Mouse (Mus musculus): ENCODE data around the gene Ttyh2.

The Ttyh2 gene

GRCm38 (mm10) chr11:114675341-114675825 is at the start of gene Ttyh2:
Gene Ttyh2 (plus strand): TSS chr11:114675431.
- DNase-seq (ENCODE audit: low read depth), result peak; percentile 62

- no peak for DNase-seq (ENCODE audit: low read depth)
These were observed 49.0 kb upstream of the Ttyh2 start for GRCm38 (mm10) chr11:114626071-114626690.

DNA sequence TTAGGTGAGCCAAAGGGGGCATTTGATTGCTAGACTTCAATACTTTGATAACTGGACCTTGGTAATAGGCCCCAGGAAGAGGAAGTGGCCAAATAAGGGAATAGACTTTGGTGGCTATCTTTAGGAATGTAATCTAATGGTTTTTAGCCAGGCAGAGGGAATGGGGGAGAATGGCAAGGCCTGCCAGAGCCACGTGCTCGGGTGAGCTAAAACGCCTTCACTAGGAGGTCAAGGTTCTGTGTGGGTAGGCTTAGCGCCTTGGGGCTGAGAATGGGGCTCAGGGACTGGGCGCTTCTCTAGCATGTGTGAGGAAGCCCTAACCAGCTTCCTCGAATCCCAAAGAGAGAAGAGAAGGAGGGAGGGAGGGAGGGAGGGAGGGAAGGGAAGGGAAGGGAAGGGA is 48.2 kb upstream of the Ttyh2 start:
- no peak for DNase-seq (ENCODE audit: low read depth)

GRCm38 (mm10) chr11:114628032-114628431 is 47.2 kb upstream of the Ttyh2 start:
- DNase-seq (ENCODE audit: low read depth), result no peak

GRCm38 (mm10) chr11:114630044-114630443 is 45.2 kb upstream of the Ttyh2 start:
- no peak for DNase-seq (ENCODE audit: low read depth)

DNA sequence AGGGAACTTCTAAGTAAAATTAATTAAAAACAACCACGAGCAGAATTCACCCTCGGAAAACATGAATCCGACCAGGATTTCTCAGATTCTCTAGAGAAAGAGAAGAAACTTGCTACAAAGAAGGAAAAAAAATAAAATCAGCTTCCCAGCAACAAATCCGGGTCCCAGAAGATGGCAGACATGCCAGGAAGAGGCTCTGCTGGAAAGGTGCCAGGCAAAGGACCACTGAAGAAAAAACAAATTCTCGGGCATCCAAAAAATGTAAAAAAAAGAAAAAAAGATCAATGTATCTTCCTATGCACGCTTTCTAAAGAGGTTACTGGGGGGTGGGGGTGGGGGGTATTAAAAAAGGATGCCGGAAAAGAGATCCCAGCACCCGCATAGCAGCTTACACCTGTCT is 43.0 kb upstream of the Ttyh2 start:
- DNase-seq (ENCODE audit: low read depth), result no peak

DNA sequence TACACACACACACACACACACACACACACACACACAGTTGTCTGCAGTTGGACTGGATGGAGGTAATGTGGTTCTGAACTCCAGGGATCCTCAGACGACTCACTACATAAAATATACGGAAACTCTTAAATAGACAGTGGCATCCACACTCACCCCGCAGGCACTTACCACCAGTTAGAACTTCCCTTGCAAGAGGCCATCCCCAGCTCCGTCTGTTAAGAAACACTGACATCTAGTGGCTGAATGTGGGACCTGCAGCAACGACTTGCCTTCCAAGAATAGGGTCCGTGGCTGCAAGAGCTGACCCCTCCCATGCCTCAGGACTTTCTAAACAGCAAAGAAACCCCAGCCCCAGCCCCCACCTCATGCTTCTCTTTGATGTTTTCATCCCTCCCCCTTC is 38.9 kb upstream of the Ttyh2 start:
- DNase-seq (ENCODE audit: low read depth), result peak; percentile 82

DNA sequence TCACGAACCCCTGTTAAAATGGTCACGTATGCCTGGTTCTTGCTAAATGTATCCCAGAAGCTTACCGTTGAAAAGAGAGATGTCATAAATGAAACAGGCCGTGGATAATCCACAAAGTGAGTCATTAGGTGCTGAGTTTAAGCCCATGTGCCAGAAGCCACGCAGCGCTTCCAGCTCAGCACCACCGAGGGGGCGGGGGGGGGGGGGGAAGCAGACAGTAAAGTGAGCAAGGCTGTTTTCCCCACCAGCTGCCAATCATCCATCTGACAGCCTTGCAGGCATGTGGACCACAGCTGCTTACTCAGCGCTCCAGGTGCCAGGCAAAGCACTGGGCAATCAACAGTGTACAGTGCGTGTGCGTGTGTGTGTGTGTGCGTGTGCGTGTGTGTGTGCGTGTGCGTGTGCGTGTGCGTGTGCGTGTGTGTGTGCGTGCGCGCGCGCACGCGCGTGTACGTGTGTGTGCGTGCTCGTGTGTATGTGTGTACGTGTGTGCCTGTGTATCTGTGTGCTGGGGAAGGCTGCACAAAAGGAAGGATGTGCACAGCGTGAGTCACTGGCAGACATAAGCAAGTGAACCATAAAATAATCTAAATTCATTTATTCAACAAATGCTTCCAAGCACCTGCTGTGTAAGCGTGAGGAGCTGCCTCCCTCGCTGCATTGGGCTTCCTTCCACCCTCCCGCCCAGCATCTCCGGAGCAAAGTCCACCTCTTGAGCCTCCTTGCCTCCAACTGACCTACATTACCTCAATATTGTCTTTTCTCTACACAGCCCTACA is 38.3 kb upstream of the Ttyh2 start:
- DNase-seq (ENCODE audit: low read depth), result no peak

DNA sequence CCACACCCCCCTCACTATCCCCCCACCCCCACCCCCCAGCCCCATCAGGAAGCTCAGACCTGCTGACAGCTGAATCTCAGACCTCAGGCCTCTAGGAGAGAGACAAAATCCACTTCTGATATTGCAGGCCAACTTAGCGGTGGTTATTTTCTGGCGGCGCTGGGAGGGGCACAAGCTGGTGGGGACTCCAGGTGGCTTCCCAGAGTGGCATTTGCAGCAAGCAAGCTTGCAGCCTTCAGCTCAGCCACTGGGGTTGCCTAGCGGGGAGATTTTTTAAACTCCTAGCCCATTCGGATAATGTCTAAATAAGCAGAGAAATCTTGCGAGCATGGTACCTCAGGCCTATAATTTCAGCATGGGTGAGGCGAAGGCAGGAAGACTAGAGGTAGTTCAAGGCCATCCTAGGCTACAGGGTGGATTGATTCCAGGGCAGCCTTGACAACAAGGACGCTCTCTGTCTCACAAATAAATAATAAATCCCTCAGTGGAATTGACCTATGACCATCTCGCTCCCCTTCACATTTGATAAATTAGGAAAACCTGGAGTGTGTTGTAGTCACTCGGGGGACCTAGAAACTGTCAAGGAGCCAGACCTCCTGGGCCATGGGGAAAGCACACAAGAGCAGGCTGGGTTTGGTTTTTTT is 36.5 kb upstream of the Ttyh2 start:
- no peak for DNase-seq (ENCODE audit: low read depth)

GRCm38 (mm10) chr11:114639681-114640103 is 35.5 kb upstream of the Ttyh2 start:
- no peak for DNase-seq (ENCODE audit: low read depth)

- no peak for DNase-seq (ENCODE audit: low read depth)
These were observed 34.6 kb upstream of the Ttyh2 start for GRCm38 (mm10) chr11:114640658-114641057.

DNA sequence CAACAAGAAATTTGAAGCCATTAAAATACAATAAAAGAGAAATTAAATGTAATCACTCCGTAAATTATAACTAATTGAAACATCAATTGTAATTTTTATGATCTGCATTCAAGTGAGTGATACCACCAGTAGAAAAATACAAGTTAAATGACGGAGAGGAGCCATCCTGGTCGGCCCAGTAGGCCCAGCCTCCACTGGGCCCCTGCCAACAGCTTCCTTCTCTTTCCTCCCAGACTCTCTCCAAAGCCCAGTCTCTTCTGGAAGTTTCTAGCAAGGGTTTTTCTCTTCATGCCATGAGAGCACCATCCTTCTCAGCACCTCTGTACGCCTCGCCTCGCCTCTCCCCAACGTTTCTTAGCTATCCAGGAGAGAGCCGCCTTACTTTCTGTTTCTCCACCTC is 34.1 kb upstream of the Ttyh2 start:
- DNase-seq (ENCODE audit: low read depth), result no peak

DNA sequence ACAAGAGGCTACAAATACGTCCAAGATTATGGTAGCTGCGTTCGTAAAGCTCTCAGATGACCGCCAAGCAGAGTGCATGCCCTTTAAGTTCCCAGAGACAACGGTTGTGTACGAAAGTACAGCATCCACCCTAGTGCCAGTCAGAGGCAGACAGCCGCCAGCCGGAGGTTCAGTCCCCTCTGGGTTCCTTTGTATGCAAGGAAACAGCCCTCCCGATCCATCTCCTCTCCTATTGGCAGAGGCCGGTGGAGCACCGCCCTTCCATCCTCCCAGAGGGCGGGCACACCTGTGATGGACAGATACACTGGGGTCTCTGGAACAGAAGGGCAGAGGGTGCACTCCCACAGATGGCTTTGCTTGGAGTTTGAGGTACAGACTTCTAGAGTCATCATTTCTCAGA is 33.0 kb upstream of the Ttyh2 start:
- DNase-seq (ENCODE audit: low read depth), result no peak

- no peak for DNase-seq (ENCODE audit: low read depth)
These were observed 32.3 kb upstream of the Ttyh2 start for GRCm38 (mm10) chr11:114642926-114643325.

GRCm38 (mm10) chr11:114644122-114644521 is 31.1 kb upstream of the Ttyh2 start:
- no peak for DNase-seq (ENCODE audit: low read depth)

- DNase-seq (ENCODE audit: low read depth), result no peak
These were observed 25.7 kb upstream of the Ttyh2 start for GRCm38 (mm10) chr11:114649510-114649909.

GRCm38 (mm10) chr11:114652531-114652930 is 22.7 kb upstream of the Ttyh2 start:
- DNase-seq (ENCODE audit: low read depth), result no peak

DNA sequence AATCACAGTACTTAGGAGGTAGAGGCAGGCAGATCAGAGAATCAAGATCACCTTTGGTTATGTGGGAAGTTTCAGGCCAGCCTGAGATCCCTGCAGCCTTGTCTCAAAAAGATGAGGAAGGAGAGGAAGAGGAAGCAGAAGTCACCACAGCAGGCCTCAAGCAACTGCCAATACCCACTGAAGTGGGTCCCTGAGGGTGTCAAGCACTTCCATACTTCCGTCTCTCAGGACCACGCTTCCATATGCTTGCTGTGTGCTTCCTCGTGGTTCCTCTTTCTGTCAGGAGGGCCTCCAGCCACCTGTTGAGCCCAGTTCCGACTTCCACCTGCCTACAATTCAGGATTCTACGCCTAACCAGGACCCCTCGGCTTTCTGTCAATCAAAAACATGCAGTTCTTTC is 21.6 kb upstream of the Ttyh2 start:
- no peak for DNase-seq (ENCODE audit: low read depth)

GRCm38 (mm10) chr11:114654552-114654951 is 20.7 kb upstream of the Ttyh2 start:
- no peak for DNase-seq (ENCODE audit: low read depth)

- DNase-seq (ENCODE audit: low read depth), result no peak
These were observed 19.8 kb upstream of the Ttyh2 start for GRCm38 (mm10) chr11:114655350-114656008.

GRCm38 (mm10) chr11:114656994-114657644 is 18.1 kb upstream of the Ttyh2 start:
- no peak for DNase-seq (ENCODE audit: low read depth)

DNA sequence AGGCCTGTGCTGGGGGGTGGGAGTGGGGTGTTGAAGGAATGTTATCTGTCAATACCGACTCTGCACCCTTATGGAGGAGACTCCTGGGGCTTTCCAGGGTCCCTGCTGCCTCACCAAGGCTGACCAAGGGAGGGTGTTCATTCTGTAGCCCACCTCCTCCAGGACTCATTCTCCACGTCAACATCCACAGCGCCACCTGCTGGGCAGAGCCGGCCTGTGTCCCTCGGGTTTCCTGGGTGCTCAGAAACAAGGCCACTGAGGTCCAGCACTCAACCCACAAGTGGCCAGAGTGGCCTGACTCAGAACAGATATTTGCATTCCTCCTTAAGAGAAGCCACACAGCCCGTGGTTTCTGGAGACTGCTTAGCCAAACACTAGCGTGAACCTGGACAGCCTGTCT is 17.5 kb upstream of the Ttyh2 start:
- no peak for DNase-seq (ENCODE audit: low read depth)
